Mouse (Mus musculus) kidney, adult 2 months (tissue): Measurements from ENCODE around the gene Kif26b.

Source experiments
- CTCF ChIP-seq: fragments of 200-500 bp; conservative IDR thresholded peaks from 2 replicates; pipeline ENCODE4 v1.5.1; 2011; ENCODE audit warnings: low read depth, mild to moderate bottlenecking, control low read depth, low read length, moderate library complexity, mixed read lengths; ENCODE audit not compliant: insufficient read depth, insufficient read length
- POLR2A ChIP-seq: fragments of 200-500 bp; IDR thresholded peaks from one replicate; pipeline ENCODE4 v1.6.1; 2011; ENCODE audit warnings: low read depth, low read length, control low read depth

DNA sequence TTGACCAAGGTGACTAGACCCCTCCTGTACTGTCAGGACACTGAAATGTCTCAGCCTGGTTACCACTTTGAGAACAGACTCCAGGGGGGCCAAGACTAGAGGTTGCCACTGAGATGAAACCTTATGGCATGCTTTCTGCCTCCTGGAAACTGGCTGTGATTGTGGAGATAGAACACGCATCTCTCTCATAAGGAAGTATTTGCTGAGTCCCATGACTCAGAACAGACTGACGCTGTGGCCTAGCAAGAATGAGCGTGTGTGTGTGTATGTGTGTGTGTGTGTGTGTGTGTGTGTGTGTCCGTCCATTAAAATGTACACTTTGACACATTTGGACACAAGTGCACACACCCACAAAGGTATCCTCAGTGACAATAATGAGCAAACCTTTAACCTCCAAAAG lies 140.0 kb downstream of the Kif26b start:
- TF ChIP-seq POLR2A (no peak), CTCF (no peak)
